Mouse (Mus musculus) neural tube, embryonic 15.5 days (tissue): ENCODE data around the gene Mapk10. TPM values are rescaled to one million over a fixed set of nuclear protein-coding genes. Genes with fewer than 3 reads are reported as not detected.
A peak's percentile ranks its signal among the peaks of the same experiment; 100 is the strongest.
"Not testable (repeated sequence)": the region's sequence is repeated elsewhere in the genome, so short reads cannot be mapped to it uniquely, and the experiment has no call there.

Experiments used
- ATAC-seq: fragments of 200-750 bp; cut with Nextera tagmentation; 2 replicates; pipeline ENCODE4 v1.8.0; 2017; ENCODE audit warnings: mild to moderate bottlenecking, moderate TSS enrichment, moderate library complexity; ENCODE audit not compliant: low FRiP score
- H3K27ac ChIP-seq: fragments of 300-500 bp; sonication (generic); replicated peaks from 2 replicates; pipeline ENCODE4 v1.5.1; 2015; ENCODE audit warnings: mild to moderate bottlenecking, inconsistent platforms
- H3K27me3 ChIP-seq: fragments of 300-500 bp; sonication (generic); replicated peaks from 2 replicates; pipeline ENCODE4 v1.6.1; 2015; ENCODE audit warnings: inconsistent platforms
- H3K36me3 ChIP-seq: fragments of 300-500 bp; sonication (generic); 2 replicates; pipeline ENCODE4 v1.6.1; 2015; ENCODE audit warnings: inconsistent platforms
- H3K4me1 ChIP-seq: fragments of 300-500 bp; sonication (generic); 2 replicates; pipeline ENCODE4 v1.6.1; 2015; ENCODE audit warnings: inconsistent platforms
- H3K4me2 ChIP-seq: fragments of 300-500 bp; sonication (generic); 2 replicates; pipeline ENCODE4 v1.6.1; 2015; ENCODE audit warnings: inconsistent platforms, mild to moderate bottlenecking, moderate library complexity
- H3K4me3 ChIP-seq: fragments of 300-500 bp; sonication (generic); replicated peaks from 2 replicates; pipeline ENCODE4 v1.5.1; 2015; ENCODE audit warnings: mild to moderate bottlenecking, inconsistent platforms
- H3K9ac ChIP-seq: fragments of 300-500 bp; sonication (generic); replicated peaks from 2 replicates; pipeline ENCODE4 v1.6.1; 2015; ENCODE audit warnings: mild to moderate bottlenecking, inconsistent platforms
- H3K9me3 ChIP-seq: fragments of 300-500 bp; sonication (generic); replicated peaks from 2 replicates; pipeline ENCODE4 v1.6.1; 2016; ENCODE audit warnings: inconsistent platforms
- WGBS: fragments of 180-500 bp; shearing (Covaris S2); methylation state at CpG from one replicate; pipeline ENCODE4 v1.1.7; 2015; ENCODE audit warnings: mixed read lengths; 5-methylcytosine and 5-hydroxymethylcytosine counted together
- polyA plus RNA-seq: library from polyadenylated mRNA; unstranded; fragments of >200 nt; fragmentation: Nextera tagmentation; extraction: Ambion mirVana; gene quantifications from 2 replicates; pipeline ENCODE4 v1.2.1, GENCODE M21; 2015

Gene Mapk10
- polyA plus RNA-seq, 1 experiment from 2014 or later = 90.3 TPM

DNA sequence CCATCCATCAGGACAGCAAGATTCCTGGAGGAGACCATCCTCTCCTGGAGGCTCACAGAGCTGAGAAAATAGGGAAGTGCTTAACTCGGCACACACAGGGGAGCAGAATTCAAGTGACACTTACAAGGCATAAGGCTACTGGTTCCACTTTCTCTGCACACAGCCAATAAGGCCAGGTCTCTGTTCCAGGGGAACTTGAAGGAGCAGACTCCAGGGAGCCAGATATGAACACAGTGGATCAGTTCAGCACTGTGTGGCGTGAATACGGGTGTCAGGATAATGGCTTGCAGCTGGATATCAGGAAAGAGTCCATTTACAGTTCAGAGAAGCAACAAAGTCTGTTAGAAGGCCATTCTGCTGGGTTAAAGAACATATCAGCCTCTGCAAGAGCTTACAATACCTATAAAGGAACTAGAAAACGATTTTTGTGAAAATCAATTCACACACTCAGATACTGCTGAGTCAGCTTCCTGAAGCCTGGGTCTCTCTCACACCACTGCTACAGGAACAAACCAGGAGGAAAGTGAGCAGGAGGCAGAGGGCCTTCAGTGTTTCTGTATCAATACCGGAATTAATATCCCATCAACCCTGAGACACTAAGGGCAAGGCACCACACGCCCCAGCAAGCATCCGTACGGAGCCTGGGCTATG lies 263.9 kb downstream of the Mapk10 start:
- no peak for ATAC-seq

DNA sequence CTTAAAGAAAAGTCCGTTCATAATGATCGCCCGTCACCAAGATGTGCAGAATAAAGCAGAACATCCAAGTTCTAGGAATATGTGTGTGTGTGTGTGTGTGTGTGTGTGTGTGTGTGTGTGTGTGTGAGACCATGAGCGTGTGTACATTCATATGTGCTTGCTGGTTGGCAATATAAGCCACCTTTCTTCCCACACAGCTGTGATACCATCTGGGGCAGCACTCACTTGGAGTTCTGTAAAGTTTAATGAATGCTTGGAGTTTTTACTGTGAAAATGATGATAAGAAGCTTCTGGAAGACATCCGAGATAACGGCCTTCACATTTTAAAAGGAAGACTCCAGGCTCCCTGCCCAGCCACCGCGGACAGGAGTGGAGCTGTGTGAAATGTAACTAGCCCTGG lies 264.5 kb downstream of the Mapk10 start:
- Histone ChIP-seq H3K9ac (no peak overlapping the region), H3K27me3 (no peaks in the 10 kb centered on the region), H3K27ac (no peak overlapping the region), H3K4me1 (peaks cover 5% of the 10 kb centered on the region; the same call in 1 of the 2 replicates), H3K36me3 (no peaks in the 10 kb centered on the region), H3K4me3 (no peak overlapping the region), H3K4me2 (no peak overlapping the region), H3K9me3 (no peaks in the 10 kb centered on the region)
- WGBS = 87% methylated on average over 8 of the region's 8 CpGs
- no peak for ATAC-seq

More for the DNA sequence above, 263.9 kb downstream of the Mapk10 start:
- Histone ChIP-seq H3K4me1 (peaks cover 5% of the 10 kb centered on the region; the same call in 1 of the 2 replicates), H3K9ac (no peak overlapping the region), H3K27ac (no peak overlapping the region), H3K36me3 (no peaks in the 10 kb centered on the region), H3K9me3 (no peaks in the 10 kb centered on the region), H3K4me3 (no peak overlapping the region), H3K27me3 (no peaks in the 10 kb centered on the region), H3K4me2 (no peak overlapping the region)
- WGBS = 79% methylated on average over 8 of the region's 8 CpGs

DNA sequence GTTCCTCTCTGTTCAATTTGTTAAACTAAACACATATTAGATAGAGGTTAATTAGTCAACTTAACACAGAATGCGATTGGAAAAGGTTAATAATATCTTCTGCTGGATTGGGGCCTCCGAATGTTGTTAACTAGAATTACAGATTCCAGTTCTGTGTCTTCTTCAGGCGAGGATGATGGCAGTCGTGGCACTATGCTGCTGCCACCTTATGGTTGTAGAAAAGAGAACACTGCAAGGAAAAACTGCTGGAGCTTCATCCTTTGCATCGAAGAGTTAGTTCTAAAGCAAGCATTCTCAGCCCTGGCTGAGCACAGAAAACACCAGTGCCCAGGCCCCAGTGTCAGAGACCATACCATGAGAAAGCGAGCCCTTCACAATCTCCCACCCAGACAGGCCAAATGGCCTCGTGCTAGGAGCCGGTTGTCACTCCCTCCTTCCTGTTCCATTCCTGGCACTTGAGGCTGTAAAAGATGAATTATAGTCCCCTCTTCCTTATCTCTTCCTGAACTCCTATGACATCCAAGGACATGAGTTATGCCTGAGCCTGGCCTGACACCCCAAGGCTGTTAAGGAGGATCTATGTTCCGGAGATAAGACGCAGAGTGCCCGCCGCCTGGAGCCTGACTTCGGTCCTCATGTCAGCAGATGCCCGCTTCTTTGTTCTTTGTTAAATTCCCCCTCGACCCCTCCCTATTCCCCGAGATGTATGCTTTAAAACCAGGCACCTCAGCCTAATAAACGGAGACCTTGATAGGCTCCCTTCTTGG lies 267.1 kb downstream of the Mapk10 start:
- H3K9me3 ChIP-seq, H3K27ac ChIP-seq, H3K4me1 ChIP-seq, H3K4me3 ChIP-seq, H3K27me3 ChIP-seq, H3K9ac ChIP-seq, H3K4me2 ChIP-seq, H3K36me3 ChIP-seq: not testable (repeated sequence)
- 77% methylated on average over 17 of the region's 17 CpGs for WGBS
- ATAC-seq = peak; percentile 66; the same call in 1 of the 2 replicates

DNA sequence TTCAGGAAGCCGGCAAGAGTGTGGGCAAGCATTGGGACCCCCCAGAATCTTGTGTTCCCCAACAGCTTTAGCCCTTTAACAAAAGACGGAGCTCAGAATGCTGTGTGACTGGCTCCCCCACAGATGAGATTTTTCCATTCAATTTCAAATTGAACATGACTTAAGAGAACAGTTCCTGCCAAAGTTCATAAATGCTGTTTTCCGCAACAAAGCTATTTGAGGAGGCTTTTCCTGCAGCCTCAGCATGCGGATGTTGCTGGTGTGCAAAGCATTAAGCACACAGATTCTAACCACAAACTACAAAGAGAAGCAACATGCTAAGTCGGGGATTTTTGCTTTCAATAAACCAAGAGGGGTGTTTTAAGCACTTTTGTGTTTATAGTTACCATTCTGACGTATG lies 281.0 kb downstream of the Mapk10 start:
- ATAC-seq = no peak
- no peaks in the 10 kb centered on the region for H3K27me3 ChIP-seq
- no peaks in the 10 kb centered on the region for H3K4me1 ChIP-seq
- H3K4me2 ChIP-seq = no peak overlapping the region
- H3K9ac ChIP-seq = no peak overlapping the region
- peaks cover 4% of the 10 kb centered on the region for H3K36me3 ChIP-seq
- 78% methylated on average over 6 of the region's 6 CpGs for WGBS
- no peaks in the 10 kb centered on the region for H3K9me3 ChIP-seq
- H3K4me3 ChIP-seq = no peak overlapping the region
- H3K27ac ChIP-seq = no peak overlapping the region

DNA sequence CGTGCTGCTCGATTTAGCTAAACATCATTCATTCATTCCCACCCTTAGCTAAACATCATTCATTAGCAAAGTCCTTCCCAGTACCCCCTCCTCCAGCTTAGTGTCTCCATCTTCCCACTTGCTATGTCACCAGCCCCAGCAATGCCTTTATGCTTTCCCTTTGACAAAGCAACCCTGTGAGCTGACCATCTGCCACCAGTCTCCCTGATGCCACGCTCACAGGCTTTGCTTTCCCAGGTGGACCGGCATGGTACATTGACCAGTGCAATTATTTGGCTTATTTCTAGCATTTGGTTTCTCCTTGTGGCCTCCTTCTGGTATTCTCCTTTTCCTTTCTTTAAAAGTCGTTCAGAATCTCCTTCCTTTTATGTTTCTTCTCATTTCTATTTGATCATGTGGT lies 284.3 kb downstream of the Mapk10 start:
- Histone ChIP-seq H3K36me3 (peaks cover 25% of the 10 kb centered on the region), H3K9ac (no peak overlapping the region), H3K4me2 (no peak overlapping the region), H3K27me3 (no peaks in the 10 kb centered on the region), H3K27ac (no peak overlapping the region), H3K4me3 (no peak overlapping the region), H3K9me3 (no peaks in the 10 kb centered on the region), H3K4me1 (no peaks in the 10 kb centered on the region)
- ATAC-seq = no peak
- 78% methylated on average over 5 of the region's 5 CpGs for WGBS

DNA sequence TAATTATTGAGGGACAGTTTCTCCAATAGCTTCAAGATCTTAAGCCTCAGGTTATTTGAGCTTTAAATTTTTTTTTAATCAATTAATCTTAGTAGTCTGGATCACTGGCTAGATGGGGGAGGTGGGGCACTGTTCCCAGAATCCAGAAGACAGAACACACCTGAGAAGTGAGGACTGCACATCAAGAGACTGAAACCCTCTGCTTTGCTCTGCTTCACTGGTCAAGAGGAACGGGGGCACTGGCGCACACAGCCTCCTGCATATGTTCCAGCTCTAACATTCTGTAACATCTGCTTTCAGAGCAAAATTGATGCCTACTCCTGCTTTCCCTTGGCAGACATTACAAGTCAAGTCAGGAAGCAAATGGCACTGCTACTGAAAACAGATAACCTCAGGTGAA lies 290.9 kb downstream of the Mapk10 start:
- H3K27me3 ChIP-seq = no peaks in the 10 kb centered on the region
- H3K9me3 ChIP-seq = no peaks in the 10 kb centered on the region
- no peak overlapping the region for H3K4me3 ChIP-seq
- H3K36me3 ChIP-seq = peaks cover 29% of the 10 kb centered on the region
- no peak overlapping the region for H3K9ac ChIP-seq
- 63% methylated on average over 2 of the region's 2 CpGs for WGBS
- no peak overlapping the region for H3K4me2 ChIP-seq
- no peak for ATAC-seq
- H3K4me1 ChIP-seq = no peaks in the 10 kb centered on the region
- no peak overlapping the region for H3K27ac ChIP-seq

DNA sequence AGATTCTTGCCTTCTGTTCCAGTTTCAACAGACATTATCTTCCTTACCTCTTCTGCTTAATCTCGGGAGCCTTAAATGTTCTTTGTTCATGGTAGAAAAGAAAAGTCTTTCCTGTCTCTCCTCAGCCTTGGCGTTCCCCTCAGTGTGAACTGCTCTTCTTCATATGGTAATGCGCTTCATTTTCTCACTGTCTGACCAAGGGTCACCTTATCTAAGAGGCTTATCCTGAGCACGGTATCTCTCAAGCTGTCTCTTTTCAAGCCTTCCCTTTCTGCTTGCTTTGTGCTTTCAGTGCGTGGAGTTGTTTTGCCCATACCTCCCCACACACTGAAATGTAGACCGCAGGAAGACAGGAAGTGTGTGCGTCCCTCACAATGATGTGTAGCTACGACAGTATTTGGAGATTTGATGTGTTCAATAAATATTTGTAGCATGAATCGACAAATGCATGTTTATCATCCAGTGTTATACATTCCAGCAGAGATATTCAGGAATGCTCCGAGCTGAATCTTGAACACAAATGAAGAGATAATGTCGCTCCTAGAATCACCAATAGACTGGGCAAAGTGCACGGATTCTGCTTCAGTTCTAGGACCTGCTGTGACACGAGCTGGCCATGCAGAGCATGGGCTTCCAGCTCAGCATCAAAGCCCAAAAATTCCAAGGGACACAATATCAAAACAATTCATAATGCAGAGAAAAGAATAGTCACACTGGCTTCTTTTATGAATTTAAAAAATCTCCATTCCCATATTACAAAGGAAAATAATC lies 305.5 kb downstream of the Mapk10 start:
- H3K4me2 ChIP-seq = no peak overlapping the region
- H3K27ac ChIP-seq = no peak overlapping the region
- H3K4me1 ChIP-seq = no peaks in the 10 kb centered on the region
- no peak overlapping the region for H3K9ac ChIP-seq
- H3K27me3 ChIP-seq = no peaks in the 10 kb centered on the region
- no peaks in the 10 kb centered on the region for H3K36me3 ChIP-seq
- H3K4me3 ChIP-seq = no peak overlapping the region
- no peaks in the 10 kb centered on the region for H3K9me3 ChIP-seq
- WGBS = 60% methylated on average over 13 of the region's 13 CpGs
- no peak for ATAC-seq

DNA sequence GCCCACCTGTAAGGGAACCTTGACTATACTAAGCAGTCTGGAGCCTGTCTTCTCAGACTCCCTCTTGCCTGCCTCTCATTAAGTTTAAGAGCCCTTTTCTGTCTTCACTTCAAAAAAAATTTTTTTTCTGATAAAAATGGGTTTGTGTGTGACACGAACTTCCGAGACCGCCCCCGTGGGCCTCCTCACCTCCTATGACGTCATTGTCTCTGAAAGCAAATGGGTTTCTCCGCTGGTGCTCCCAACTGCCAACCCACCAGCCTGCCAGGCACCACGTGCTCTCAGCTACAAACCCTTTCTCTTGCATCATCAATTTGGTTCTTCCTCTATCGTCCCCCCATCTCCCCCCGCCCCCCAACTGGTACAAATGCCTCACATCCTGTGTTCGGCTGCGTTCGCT lies 307.1 kb downstream of the Mapk10 start:
- H3K9ac ChIP-seq = no peak overlapping the region
- no peak overlapping the region for H3K27ac ChIP-seq
- WGBS = 83% methylated on average over 12 of the region's 12 CpGs
- no peaks in the 10 kb centered on the region for H3K9me3 ChIP-seq
- no peaks in the 10 kb centered on the region for H3K4me1 ChIP-seq
- no peaks in the 10 kb centered on the region for H3K36me3 ChIP-seq
- ATAC-seq = no peak
- H3K4me2 ChIP-seq = no peak overlapping the region
- no peak overlapping the region for H3K4me3 ChIP-seq
- no peaks in the 10 kb centered on the region for H3K27me3 ChIP-seq

DNA sequence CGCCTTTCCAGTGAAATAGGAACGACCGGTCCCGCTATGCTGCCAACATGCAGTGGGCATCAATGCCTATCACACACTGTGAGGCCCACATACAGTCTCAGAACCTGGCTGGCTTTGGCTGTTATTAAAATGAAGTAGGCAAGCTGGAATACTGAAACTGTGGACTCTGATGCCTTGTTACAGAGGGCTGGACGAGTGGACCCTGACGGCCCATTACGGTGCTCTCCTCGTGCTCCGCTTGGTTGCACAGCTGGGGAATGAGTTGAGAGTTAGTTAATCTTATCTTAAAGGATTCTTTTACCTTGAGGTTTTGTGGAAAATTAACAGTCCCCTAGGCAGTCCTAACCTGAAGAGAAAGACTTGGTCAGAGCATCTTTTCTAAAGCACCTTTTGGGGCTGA lies 307.6 kb downstream of the Mapk10 start:
- H3K36me3 ChIP-seq = no peaks in the 10 kb centered on the region

DNA sequence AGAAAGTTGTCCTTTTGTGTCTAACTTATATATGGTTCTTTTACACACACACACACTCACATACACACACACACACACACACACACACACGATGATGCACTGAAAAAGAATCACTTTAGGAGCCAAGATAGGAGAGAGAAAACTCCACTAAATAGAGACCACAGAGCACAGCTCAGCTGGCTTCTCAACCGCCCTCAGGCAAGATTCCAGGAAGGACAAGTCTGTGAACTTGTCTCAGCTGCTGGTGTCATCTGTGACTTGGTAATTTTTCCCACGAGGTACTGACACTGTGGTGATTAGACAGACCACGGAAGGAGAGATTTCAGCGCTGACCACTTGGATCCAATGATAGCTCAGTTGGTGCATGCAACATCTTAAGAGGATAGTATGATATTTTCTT lies 310.0 kb downstream of the Mapk10 start:
- Histone ChIP-seq H3K27ac (no peak overlapping the region), H3K9ac (no peak overlapping the region), H3K27me3 (no peaks in the 10 kb centered on the region), H3K4me2 (no peak overlapping the region), H3K36me3 (no peaks in the 10 kb centered on the region), H3K4me1 (no peaks in the 10 kb centered on the region), H3K4me3 (no peak overlapping the region), H3K9me3 (no peaks in the 10 kb centered on the region)
- WGBS = 70% methylated on average over 5 of the region's 5 CpGs
- ATAC-seq = no peak

More for the DNA sequence above, 307.6 kb downstream of the Mapk10 start:
- Histone ChIP-seq H3K9ac (no peak overlapping the region), H3K27me3 (no peaks in the 10 kb centered on the region), H3K9me3 (no peaks in the 10 kb centered on the region), H3K27ac (no peak overlapping the region), H3K4me1 (no peaks in the 10 kb centered on the region), H3K4me3 (no peak overlapping the region), H3K4me2 (no peak overlapping the region)
- no peak for ATAC-seq
- 84% methylated on average over 9 of the region's 9 CpGs for WGBS

DNA sequence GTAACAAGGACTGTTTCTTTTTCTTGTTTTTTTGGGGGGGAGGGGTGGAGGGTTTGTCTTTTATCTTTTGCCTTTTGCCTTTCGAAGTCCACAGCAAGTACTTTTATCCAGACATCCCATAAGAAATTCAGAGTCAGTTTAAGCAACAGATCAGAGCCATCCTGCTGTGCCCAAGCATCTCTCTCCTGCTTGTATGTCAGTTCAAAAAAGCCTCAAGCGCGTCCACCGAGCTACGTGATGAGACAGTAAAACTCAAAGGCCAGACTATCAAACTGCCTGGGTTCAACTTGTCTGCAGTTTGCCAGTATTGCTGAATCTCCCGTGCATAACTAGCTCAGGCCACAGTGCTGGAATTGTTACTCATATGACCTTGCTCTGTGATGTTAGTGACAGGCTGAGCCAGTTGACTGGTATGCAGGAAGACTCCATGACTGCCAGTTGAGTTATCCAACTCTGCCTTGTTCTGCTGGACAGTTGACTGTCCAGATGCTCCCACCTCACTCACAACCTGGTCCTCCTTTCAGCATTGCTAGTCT lies 311.4 kb downstream of the Mapk10 start:
- Histone ChIP-seq H3K9ac (no peak overlapping the region), H3K4me2 (no peak overlapping the region), H3K36me3 (no peaks in the 10 kb centered on the region), H3K27ac (no peak overlapping the region), H3K4me1 (no peaks in the 10 kb centered on the region), H3K4me3 (no peak overlapping the region), H3K27me3 (no peaks in the 10 kb centered on the region), H3K9me3 (no peaks in the 10 kb centered on the region)
- 66% methylated on average over 6 of the region's 6 CpGs for WGBS
- no peak for ATAC-seq
